Mouse (Mus musculus) heart, embryonic 11.5 days (tissue): Measurements from ENCODE around the gene Plekhj1. TPM values are rescaled to one million over a fixed set of nuclear protein-coding genes. Genes with fewer than 3 reads are reported as not detected.

Source experiments
- ATAC-seq: fragments of 200-750 bp; cut with Nextera tagmentation; replicated peaks from 2 replicates; pipeline ENCODE4 v1.8.0; 2017; ENCODE audit warnings: moderate library complexity; ENCODE audit not compliant: insufficient number of reproducible peaks, low FRiP score, low TSS enrichment
- H3K27ac ChIP-seq: fragments of 300-500 bp; sonication (generic); 2 replicates; pipeline ENCODE4 v1.5.1; 2014; ENCODE audit warnings: mild to moderate bottlenecking, low read depth, low read length
- H3K27me3 ChIP-seq: fragments of 300-500 bp; sonication (generic); 2 replicates; pipeline ENCODE4 v1.6.1; 2014; ENCODE audit warnings: mild to moderate bottlenecking, low read length, mixed read lengths; ENCODE audit not compliant: control insufficient read depth, insufficient read depth
- H3K36me3 ChIP-seq: fragments of 300-500 bp; sonication (generic); 2 replicates; pipeline ENCODE4 v1.6.1; 2014; ENCODE audit warnings: mild to moderate bottlenecking, low read length, moderate library complexity, mixed read lengths; ENCODE audit not compliant: control insufficient read depth, insufficient read depth
- H3K4me1 ChIP-seq: fragments of 300-500 bp; sonication (generic); 2 replicates; pipeline ENCODE4 v1.6.1; 2014; ENCODE audit warnings: low read length; ENCODE audit not compliant: control insufficient read depth, insufficient read depth
- H3K4me2 ChIP-seq: fragments of 300-500 bp; sonication (generic); 2 replicates; pipeline ENCODE4 v1.6.1; 2014; ENCODE audit warnings: mild to moderate bottlenecking, moderate library complexity
- H3K4me3 ChIP-seq: fragments of 300-500 bp; sonication (generic); 2 replicates; pipeline ENCODE4 v1.5.1; 2014; ENCODE audit warnings: low read depth, low read length
- H3K9ac ChIP-seq: fragments of 300-500 bp; sonication (generic); 2 replicates; pipeline ENCODE4 v1.6.1; 2014; ENCODE audit warnings: mild to moderate bottlenecking, low read depth, low read length, moderate library complexity
- H3K9me3 ChIP-seq: fragments of 300-500 bp; sonication (generic); replicated peaks from 2 replicates; pipeline ENCODE4 v1.6.1; 2016; ENCODE audit warnings: low read length; ENCODE audit not compliant: control insufficient read depth
- WGBS: fragments of 180-500 bp; shearing (Covaris S2); extraction: QIAGEN DNeasy Blood & Tissue Kit; methylation state at CpG from one replicate; pipeline ENCODE4 v1.1.7; 2014; ENCODE audit not compliant: insufficient replicate concordance; 5-methylcytosine and 5-hydroxymethylcytosine counted together
- polyA plus RNA-seq: library from polyadenylated mRNA; unstranded; fragments of >200 nt; fragmentation: Nextera tagmentation; extraction: Ambion mirVana; gene quantifications from 2 replicates; pipeline ENCODE4 v1.2.1, GENCODE M21; 2014

The Plekhj1 gene
- polyA plus RNA-seq, 1 experiment from 2014 or later = 97.7 TPM

DNA sequence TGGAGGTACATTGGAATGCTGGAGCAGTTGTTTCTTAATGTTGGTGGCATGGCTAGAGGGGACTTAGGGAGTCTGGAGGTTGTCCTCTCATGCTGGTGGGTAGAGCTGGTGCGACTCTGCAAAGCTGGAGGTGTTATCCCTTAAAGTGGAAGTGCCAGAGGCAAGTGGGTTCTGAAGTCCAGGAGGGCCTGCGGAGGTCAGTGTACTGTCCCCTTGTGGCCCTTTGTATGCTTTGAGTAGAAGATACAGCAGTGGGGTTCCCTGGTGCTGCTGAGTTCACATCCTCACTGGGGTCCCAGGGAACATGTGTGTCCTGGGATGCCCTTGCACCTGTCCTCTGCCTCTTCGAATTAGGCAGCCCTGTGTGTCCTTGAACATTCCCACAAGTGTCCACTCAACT is 42.3 kb downstream of the Plekhj1 start:
- Histone ChIP-seq H3K4me2 (peak overlapping the region; percentile 79), H3K36me3 (no peaks in the 10 kb centered on the region), H3K27me3 (no peaks in the 10 kb centered on the region), H3K27ac (no peak overlapping the region), H3K9ac (peak overlapping the region; percentile 99), H3K4me1 (peaks cover 54% of the 10 kb centered on the region), H3K9me3 (no peaks in the 10 kb centered on the region), H3K4me3 (peak overlapping the region; percentile 93)
- 22% methylated on average over 3 of the region's 3 CpGs for WGBS
- no peak for ATAC-seq

GRCm38 (mm10) chr10:80755291-80756015 is 43.0 kb downstream of the Plekhj1 start:
- H3K4me2 ChIP-seq = peak overlapping the region; percentile 79
- H3K36me3 ChIP-seq = no peaks in the 10 kb centered on the region
- peak overlapping the region; percentile 93 for H3K4me3 ChIP-seq
- H3K9ac ChIP-seq = peak overlapping the region; percentile 99
- no peaks in the 10 kb centered on the region for H3K27me3 ChIP-seq
- H3K4me1 ChIP-seq = peaks cover 50% of the 10 kb centered on the region
- H3K9me3 ChIP-seq = no peaks in the 10 kb centered on the region
- no peak for ATAC-seq
- under 1% methylated on average over 72 of the region's 75 CpGs for WGBS
- H3K27ac ChIP-seq = peak overlapping the region; percentile 82

GRCm38 (mm10) chr10:80754594-80755290 is 43.7 kb downstream of the Plekhj1 start, which contains the start of gene Dot1l:
Dot1l (plus strand) TSS chr10:80755206.
- Histone ChIP-seq H3K27me3 (no peaks in the 10 kb centered on the region), H3K4me1 (peaks cover 45% of the 10 kb centered on the region), H3K36me3 (no peaks in the 10 kb centered on the region), H3K9ac (peak within 1 kb of the TSS; percentile 99), H3K4me3 (peak within 1 kb of the TSS; percentile 93), H3K9me3 (no peaks in the 10 kb centered on the region), H3K4me2 (peak within 1 kb of the TSS; percentile 79), H3K27ac (peak within 1 kb of the TSS; percentile 82)
- ATAC-seq = peak; percentile 82
- WGBS = under 1% methylated on average over 45 of the region's 57 CpGs

DNA sequence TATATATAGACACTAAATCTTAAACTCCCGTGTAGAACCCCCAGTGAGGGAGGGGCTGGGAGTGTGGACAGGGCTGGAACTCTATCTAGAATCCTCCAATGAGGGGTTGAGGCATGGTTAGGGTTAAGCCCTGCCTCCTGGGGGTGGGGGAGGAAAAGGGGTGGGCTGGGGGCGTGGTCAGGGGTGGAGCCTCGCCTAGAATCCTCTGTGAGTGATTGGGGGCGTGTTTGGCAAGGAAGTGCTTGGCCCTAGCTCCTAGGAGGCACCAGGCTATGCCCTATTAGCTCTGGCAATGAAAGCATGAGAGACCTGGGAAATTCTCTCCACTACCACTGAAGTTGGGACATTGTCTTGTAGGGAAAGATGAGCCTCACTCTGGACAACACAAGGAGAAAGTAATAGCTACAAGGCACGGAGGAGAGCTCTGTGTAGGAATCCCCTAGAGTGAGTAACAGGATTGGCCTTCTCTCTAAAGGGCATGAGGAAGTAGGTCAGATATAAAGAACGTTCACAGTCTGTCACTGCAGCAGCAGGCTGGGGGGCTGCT is 46.3 kb downstream of the Plekhj1 start:
- ATAC-seq = peak; percentile 75
- H3K9ac ChIP-seq = peak overlapping the region; percentile 68

GRCm38 (mm10) chr10:80751188-80751832 is 47.1 kb downstream of the Plekhj1 start:
- Histone ChIP-seq H3K36me3 (no peaks in the 10 kb centered on the region), H3K4me3 (peak overlapping the region; percentile 29), H3K4me1 (peaks cover 17% of the 10 kb centered on the region), H3K4me2 (peak overlapping the region; percentile 68), H3K9me3 (no peaks in the 10 kb centered on the region), H3K27me3 (no peaks in the 10 kb centered on the region), H3K27ac (peak overlapping the region; percentile 94), H3K9ac (peak overlapping the region; percentile 68)
- ATAC-seq = no peak
- WGBS = 5% methylated on average over 16 of the region's 16 CpGs

More for the DNA sequence above, 46.3 kb downstream of the Plekhj1 start:
- H3K27me3 ChIP-seq = no peaks in the 10 kb centered on the region
- no peaks in the 10 kb centered on the region for H3K36me3 ChIP-seq
- peaks cover 26% of the 10 kb centered on the region for H3K4me1 ChIP-seq
- H3K4me3 ChIP-seq = peak overlapping the region; percentile 29
- WGBS = 3% methylated on average over 6 of the region's 6 CpGs
- H3K4me2 ChIP-seq = peak overlapping the region; percentile 68
- H3K27ac ChIP-seq = peak overlapping the region; percentile 94
- H3K9me3 ChIP-seq = no peaks in the 10 kb centered on the region

DNA sequence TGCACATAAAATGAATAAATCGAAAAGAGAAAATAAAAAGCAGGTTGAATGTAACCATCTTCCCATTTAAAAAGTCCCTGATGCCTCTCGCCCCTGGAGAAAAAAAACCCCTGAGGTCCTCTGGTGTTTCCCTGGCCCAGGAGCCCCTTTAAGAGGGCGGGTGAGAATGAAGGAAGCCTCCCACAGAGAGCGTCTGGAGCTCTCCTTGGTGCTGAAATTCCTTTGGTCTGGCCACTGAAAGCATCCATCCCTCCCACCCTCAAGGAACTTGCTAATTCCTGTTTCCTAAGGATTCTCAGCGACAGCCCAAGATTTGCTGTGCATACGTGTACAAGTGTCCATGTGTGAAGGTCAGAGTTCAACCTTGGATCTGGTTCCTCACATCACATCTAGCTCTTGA is 49.8 kb downstream of the Plekhj1 start:
- H3K4me1 ChIP-seq = peaks cover 15% of the 10 kb centered on the region
- H3K4me2 ChIP-seq = no peak overlapping the region
- H3K27me3 ChIP-seq = no peaks in the 10 kb centered on the region
- H3K4me3 ChIP-seq = no peak overlapping the region
- no peaks in the 10 kb centered on the region for H3K36me3 ChIP-seq
- H3K27ac ChIP-seq = no peak overlapping the region
- no peak for ATAC-seq
- H3K9ac ChIP-seq = no peak overlapping the region
- no peaks in the 10 kb centered on the region for H3K9me3 ChIP-seq
- 7% methylated on average over 6 of the region's 6 CpGs for WGBS

DNA sequence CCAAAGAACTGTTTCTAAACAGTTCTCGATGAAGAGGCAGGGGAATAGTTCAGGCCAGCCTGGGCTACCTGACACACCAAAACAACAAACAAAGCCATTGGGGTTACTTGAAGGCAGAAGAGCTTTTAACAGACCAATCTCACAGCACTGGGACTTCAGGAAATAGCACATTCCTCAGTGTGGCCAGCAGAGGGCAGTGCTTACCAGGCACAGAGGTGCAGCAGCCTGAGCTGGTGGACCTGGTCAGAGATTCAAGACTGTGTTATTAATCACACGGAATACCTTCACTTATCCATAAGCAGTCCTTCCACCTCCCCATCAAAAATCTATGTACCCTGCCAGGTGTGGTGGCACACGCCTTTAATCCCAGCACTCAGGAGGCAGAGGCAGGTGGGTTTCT is 51.0 kb downstream of the Plekhj1 start:
- ATAC-seq = no peak
- H3K4me3 ChIP-seq = no peak overlapping the region
- 9% methylated on average over 3 of the region's 3 CpGs for WGBS
- H3K9me3 ChIP-seq = no peaks in the 10 kb centered on the region
- H3K36me3 ChIP-seq = no peaks in the 10 kb centered on the region
- no peak overlapping the region for H3K27ac ChIP-seq
- no peaks in the 10 kb centered on the region for H3K27me3 ChIP-seq
- peaks cover 11% of the 10 kb centered on the region for H3K4me1 ChIP-seq
- H3K9ac ChIP-seq = no peak overlapping the region
- no peak overlapping the region for H3K4me2 ChIP-seq
